Mouse (Mus musculus): ENCODE results near the gene Dclk1.

DNA sequence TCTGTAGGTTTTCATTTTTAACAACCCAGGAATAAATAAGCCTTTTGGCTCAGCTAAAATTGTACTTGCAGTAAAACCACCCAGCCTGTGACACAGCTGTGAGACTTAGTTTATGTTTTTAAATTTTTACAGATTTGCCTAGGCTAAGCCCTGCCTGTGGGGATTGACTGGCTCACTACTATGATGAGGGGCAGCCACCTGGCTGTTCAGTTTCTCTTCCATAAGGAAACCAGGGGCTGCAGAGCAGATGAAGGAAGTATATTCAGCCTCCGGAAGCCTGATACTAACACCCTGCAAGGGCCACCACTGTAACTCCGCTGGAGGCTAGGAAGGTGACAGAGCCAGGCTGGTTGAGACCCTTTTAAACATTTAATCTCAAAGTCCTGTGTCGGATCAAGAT lies 284.3 kb downstream of the Dclk1 start:
- no peak for TF ChIP-seq MYOG (IDR thresholded peaks at IDR 0.05; ENCODE audit: control insufficient read depth, extremely low read depth, insufficient read length)
- no peak for TF ChIP-seq CTCF (IDR thresholded peaks at IDR 0.05; ENCODE audit: control insufficient read depth, insufficient read depth, insufficient read length)
- TF ChIP-seq FOSL1 (IDR thresholded peaks at IDR 0.05; ENCODE audit: insufficient read depth, low read length, poor library complexity, severe bottlenecking), result no peak
- no peak for TF ChIP-seq MAX (IDR thresholded peaks at IDR 0.05)
- TF ChIP-seq CEBPB (IDR thresholded peaks at IDR 0.05; ENCODE audit: low read depth), result no peak
- no peak for TF ChIP-seq MYOD1 (IDR thresholded peaks at IDR 0.05; ENCODE audit: control insufficient read depth, insufficient read length, low read depth)
